Mouse (Mus musculus): ENCODE measurements at regions not wholly inside any gene's neighbourhood (a gene's known extent, or its start where the extent isn't known, plus 50 kb on each side); places are given as distances from the start of the nearest gene placed in this dataset.

GRCm38 (mm10) chr4:47630006-47630405, 155.5 kb downstream of the Sec61b start:
- no peak for DNase-seq

- no peak for DNase-seq
Observed at GRCm38 (mm10) chr4:47630427-47630826, 156.0 kb downstream of the Sec61b start.

- peak in 1 of 2 experiments; percentile 19 for DNase-seq
Observed at GRCm38 (mm10) chr4:47638876-47639494, 164.5 kb downstream of the Sec61b start.

- DNase-seq: peak in 1 of 2 experiments; percentile 28
Observed at GRCm38 (mm10) chr4:47645093-47645492, 170.6 kb downstream of the Sec61b start.

- peak; percentile 78 to 82 for DNase-seq
Observed at GRCm38 (mm10) chr4:47648701-47649100, 174.2 kb downstream of the Sec61b start.

GRCm38 (mm10) chr4:47649951-47650350, 175.5 kb downstream of the Sec61b start:
- DNase-seq: no peak

GRCm38 (mm10) chr4:47651521-47651920, 177.1 kb downstream of the Sec61b start:
- DNase-seq: no peak

GRCm38 (mm10) chr4:47653143-47653542, 178.7 kb downstream of the Sec61b start:
- no peak for DNase-seq

- DNase-seq: no peak
Observed at GRCm38 (mm10) chr4:47669519-47669918, 195.1 kb downstream of the Sec61b start.

- DNase-seq: no peak
Observed at GRCm38 (mm10) chr4:47670476-47670875, 196.0 kb downstream of the Sec61b start.

- DNase-seq: no peak
Observed at GRCm38 (mm10) chr4:47671362-47671761, 196.9 kb downstream of the Sec61b start.

- no peak for DNase-seq
Observed at GRCm38 (mm10) chr4:47681141-47681540, 206.7 kb downstream of the Sec61b start.

GRCm38 (mm10) chr4:47691207-47691606, 216.7 kb downstream of the Sec61b start:
- DNase-seq: no peak

- DNase-seq: no peak
Observed at GRCm38 (mm10) chr4:47692654-47693053, 218.2 kb downstream of the Sec61b start.

- DNase-seq: peak; percentile 65 to 77
Observed at GRCm38 (mm10) chr4:47693221-47693620, 218.8 kb downstream of the Sec61b start.

- peak; percentile 69 to 89 for DNase-seq
Observed at GRCm38 (mm10) chr4:47697071-47697470, 222.6 kb downstream of the Sec61b start.

- peak; percentile 79 to 85 for DNase-seq
Observed at GRCm38 (mm10) chr4:47698514-47698913, 224.1 kb downstream of the Sec61b start.

GRCm38 (mm10) chr4:47698926-47699325, 224.5 kb downstream of the Sec61b start:
- peak; percentile 66 to 74 for DNase-seq

GRCm38 (mm10) chr4:47703501-47703900, 229.0 kb downstream of the Sec61b start:
- peak; percentile 79 to 87 for DNase-seq

- no peak for DNase-seq
Observed at GRCm38 (mm10) chr4:47704607-47705006, 230.1 kb downstream of the Sec61b start.

GRCm38 (mm10) chr4:47707966-47708365, 233.5 kb downstream of the Sec61b start:
- peak; percentile 97 for DNase-seq

- DNase-seq: peak; percentile 77 to 82
Observed at GRCm38 (mm10) chr4:47713387-47713786, 238.9 kb downstream of the Sec61b start.

GRCm38 (mm10) chr4:47724331-47725004, 250.0 kb downstream of the Sec61b start:
- DNase-seq: peak; percentile 60 to 79

GRCm38 (mm10) chr4:47725005-47725340, 250.5 kb downstream of the Sec61b start:
- no peak for DNase-seq

Measured in cerebellum, postnatal 10 days (tissue).